In the genomic region with DNA sequence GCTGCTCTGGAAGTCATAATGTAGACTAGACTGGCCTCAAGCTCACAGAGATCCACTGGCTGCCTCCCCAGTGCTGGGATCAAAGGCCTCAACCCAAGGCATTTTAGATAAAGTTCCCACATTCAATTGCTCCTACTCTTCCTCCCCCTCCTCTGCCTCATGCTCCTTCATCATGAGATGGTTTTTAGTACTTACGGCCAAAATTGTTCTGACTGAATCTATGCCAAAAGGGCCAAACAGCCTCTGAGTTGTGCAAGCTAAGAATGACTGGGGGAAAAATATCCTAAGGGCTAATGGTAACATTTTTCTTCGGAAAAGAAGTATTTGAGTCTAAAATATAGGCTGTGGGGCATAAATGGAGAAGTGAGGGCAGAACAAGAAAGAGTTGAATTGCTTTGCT, we compare ENCODE assay signal across 27 mouse cellular contexts.
"Had no signal": no experiment of that assay in that cellular context is flagged by ENCODE, and none has a peak within 500 bp of the region (broad histone marks: within the 10 kb centered on the region; RNA-seq: fewer than 3 reads in every experiment).

No protein-coding gene starts in this region.

- H3K27ac ChIP-seq: heart, adult 2 months; heart, embryonic 13.5 days; heart, embryonic 15.5 days; hindbrain, embryonic 10.5 days; hindbrain, embryonic 12.5 days; hindbrain, embryonic 14.5 days; intestine, embryonic 15.5 days; layer of hippocampus, adult 2 months; left cerebral cortex, adult 2 months; limb, embryonic 10.5 days; limb, embryonic 12.5 days had no signal

- H3K4me2 ChIP-seq: heart, embryonic 11.5 days; heart, embryonic 13.5 days; heart, embryonic 15.5 days; hindbrain, embryonic 12.5 days; hindbrain, embryonic 14.5 days; intestine, embryonic 15.5 days; limb, embryonic 12.5 days; liver, embryonic 11.5 days had no signal

- H3K4me1 ChIP-seq: intestine, embryonic 15.5 days; limb, embryonic 10.5 days; limb, embryonic 12.5 days had no signal

- H3K9ac ChIP-seq: heart, embryonic 13.5 days; heart, embryonic 15.5 days; hindbrain, embryonic 12.5 days; hindbrain, embryonic 14.5 days; intestine, embryonic 15.5 days; limb, embryonic 12.5 days had no signal

- ATAC-seq: hindbrain, embryonic 16.5 days; inflammation-experienced regulatory T-cells, adult 6 months; intestine, embryonic 15.5 days; intestine, postnatal 0 days had no signal

- H3K36me3 ChIP-seq: heart, embryonic 13.5 days; heart, embryonic 15.5 days; hindbrain, embryonic 10.5 days; hindbrain, embryonic 12.5 days; intestine, embryonic 15.5 days; limb, embryonic 10.5 days; limb, embryonic 12.5 days had no signal

- H3K27me3 ChIP-seq: heart, embryonic 13.5 days; heart, embryonic 15.5 days; hindbrain, embryonic 12.5 days; intestine, embryonic 15.5 days; limb, embryonic 12.5 days had no signal

- DNase-seq: gastrocnemius, postnatal 14 days; gastrocnemius, postnatal 36 days; heart, adult 11 months; heart, adult 2 months; heart, postnatal 14 days; heart, postnatal 4 days; kidney, adult 18-20 months; kidney, adult 8-10 months; kidney, postnatal 10 days; kidney, postnatal 25 days; kidney, postnatal 4 days; liver had no signal

- H3K9me3 ChIP-seq: heart, embryonic 13.5 days; heart, embryonic 15.5 days; hindbrain, embryonic 10.5 days; hindbrain, embryonic 12.5 days; intestine, embryonic 15.5 days; limb, embryonic 10.5 days; limb, embryonic 12.5 days had no signal

- H3K4me3 ChIP-seq: heart, adult 2 months; heart, embryonic 13.5 days; heart, embryonic 15.5 days; hindbrain, embryonic 10.5 days; hindbrain, embryonic 12.5 days; intestine, embryonic 15.5 days; layer of hippocampus, adult 2 months; left cerebral cortex, adult 2 months; limb, embryonic 10.5 days; limb, embryonic 12.5 days had no signal
